Mouse (Mus musculus): ENCODE data around the gene Ggcx. TPM values are rescaled to one million over a fixed set of nuclear protein-coding genes. Genes with fewer than 3 reads are reported as not detected.
"Not testable (repeated sequence)": the region's sequence is repeated elsewhere in the genome, so short reads cannot be mapped to it uniquely, and the experiment has no call there.

The Ggcx gene
- polyA plus RNA-seq, 1 experiment from 2014 or later: 10.9 TPM

- H3K27ac ChIP-seq; H3K9me3 ChIP-seq (ENCODE audit: control insufficient read depth, low read length); ATAC-seq (ENCODE audit: low FRiP score); H3K36me3 ChIP-seq (replicated peaks; ENCODE audit: control insufficient read depth, insufficient read depth); H3K9ac ChIP-seq; H3K4me2 ChIP-seq (replicated peaks); H3K27me3 ChIP-seq (ENCODE audit: control insufficient read depth, insufficient read depth, low read length); H3K4me1 ChIP-seq (replicated peaks; ENCODE audit: control insufficient read depth, insufficient read depth, low read length); DNase-seq (ENCODE audit: low spot score); H3K4me3 ChIP-seq (replicated peaks; ENCODE audit: low read length): not testable (repeated sequence)
- WGBS: 90% methylated on average over 2 of the region's 3 CpGs
Observed at GRCm38 (mm10) chr6:72478691-72479090, 64.6 kb downstream of the Ggcx start.

- 93% methylated on average over 12 of the region's 12 CpGs for WGBS
- no peak for ATAC-seq (ENCODE audit: low FRiP score)
- H3K27ac ChIP-seq: no peak overlapping the region
- DNase-seq (ENCODE audit: low spot score): no peak
- no peaks in the 10 kb centered on the region for H3K9me3 ChIP-seq (ENCODE audit: control insufficient read depth, low read length)
- H3K4me3 ChIP-seq (replicated peaks; ENCODE audit: low read length): no peak overlapping the region
- no peaks in the 10 kb centered on the region for H3K27me3 ChIP-seq (ENCODE audit: control insufficient read depth, insufficient read depth, low read length)
- H3K4me2 ChIP-seq (replicated peaks): no peak overlapping the region
- H3K9ac ChIP-seq: no peak overlapping the region
- H3K4me1 ChIP-seq (replicated peaks; ENCODE audit: control insufficient read depth, insufficient read depth, low read length): no peaks in the 10 kb centered on the region
- no peaks in the 10 kb centered on the region for H3K36me3 ChIP-seq (replicated peaks; ENCODE audit: control insufficient read depth, insufficient read depth)
Observed at GRCm38 (mm10) chr6:72479645-72480421, 65.7 kb downstream of the Ggcx start.

- Histone ChIP-seq H3K4me2 (replicated peaks) (no peak overlapping the region), H3K27me3 (ENCODE audit: control insufficient read depth, insufficient read depth, low read length) (no peaks in the 10 kb centered on the region), H3K4me3 (replicated peaks; ENCODE audit: low read length) (no peak overlapping the region), H3K4me1 (replicated peaks; ENCODE audit: control insufficient read depth, insufficient read depth, low read length) (no peaks in the 10 kb centered on the region), H3K27ac (no peak overlapping the region), H3K36me3 (replicated peaks; ENCODE audit: control insufficient read depth, insufficient read depth) (no peaks in the 10 kb centered on the region), H3K9me3 (ENCODE audit: control insufficient read depth, low read length) (no peaks in the 10 kb centered on the region), H3K9ac (no peak overlapping the region)
- ATAC-seq (ENCODE audit: low FRiP score): no peak
- 94% methylated on average over 2 of the region's 2 CpGs for WGBS
- no peak for DNase-seq (ENCODE audit: low spot score)
Observed at GRCm38 (mm10) chr6:72480422-72480702, 66.3 kb downstream of the Ggcx start.

Other genes starting within 250 kb of the Ggcx start
- gene Atoh8, start 178.7 kb upstream of the Ggcx start, polyA plus RNA-seq (2014; fragmentation: Nextera tagmentation; extraction: Ambion mirVana): 3.0 and 3.3 TPM in 2 replicates
- gene Sftpb, start 109.7 kb upstream of the Ggcx start, polyA plus RNA-seq (2014; fragmentation: Nextera tagmentation; extraction: Ambion mirVana): 0.37 and 0.55 TPM in 2 replicates
- 54.3 and 58.2 TPM in 2 replicates for gene Usp39, start 69.1 kb upstream of the Ggcx start, polyA plus RNA-seq (2014; fragmentation: Nextera tagmentation; extraction: Ambion mirVana)
- 13.7 and 15.9 TPM in 2 replicates for gene 0610030E20Rik, start 67.0 kb upstream of the Ggcx start, polyA plus RNA-seq (2014; fragmentation: Nextera tagmentation; extraction: Ambion mirVana)
- 24.5 and 26.8 TPM in 2 replicates for gene Tmem150a, start 58.9 kb upstream of the Ggcx start, polyA plus RNA-seq (2014; fragmentation: Nextera tagmentation; extraction: Ambion mirVana)
- gene Rnf181, start 47.4 kb upstream of the Ggcx start, polyA plus RNA-seq (2014; fragmentation: Nextera tagmentation; extraction: Ambion mirVana): 127 and 136 TPM in 2 replicates
- 21.8 and 23.6 TPM in 2 replicates for gene Vamp5, start 33.8 kb upstream of the Ggcx start, polyA plus RNA-seq (2014; fragmentation: Nextera tagmentation; extraction: Ambion mirVana)
- gene Vamp8, start 23.6 kb upstream of the Ggcx start, polyA plus RNA-seq (2014; fragmentation: Nextera tagmentation; extraction: Ambion mirVana): 21.9 and 28.8 TPM in 2 replicates
- 336 and 338 TPM in 2 replicates for gene Mat2a, start 25.2 kb downstream of the Ggcx start, polyA plus RNA-seq (2014; fragmentation: Nextera tagmentation; extraction: Ambion mirVana)
- gene Sh2d6, start 107.4 kb downstream of the Ggcx start, polyA plus RNA-seq (2014; fragmentation: Nextera tagmentation; extraction: Ambion mirVana): 0.24 and 0.82 TPM in 2 replicates
- gene Capg, start 130.1 kb downstream of the Ggcx start, polyA plus RNA-seq (2014; fragmentation: Nextera tagmentation; extraction: Ambion mirVana): 8.1 and 10.3 TPM in 2 replicates
- gene Elmod3, start 184.1 kb downstream of the Ggcx start, polyA plus RNA-seq (2014; fragmentation: Nextera tagmentation; extraction: Ambion mirVana): 16.8 and 20.0 TPM in 2 replicates
- gene Retsat, start 184.2 kb downstream of the Ggcx start, polyA plus RNA-seq (2014; fragmentation: Nextera tagmentation; extraction: Ambion mirVana): 6.2 and 6.6 TPM in 2 replicates
- 43.0 and 49.2 TPM in 2 replicates for gene Tgoln1, start 202.7 kb downstream of the Ggcx start, polyA plus RNA-seq (2014; fragmentation: Nextera tagmentation; extraction: Ambion mirVana)